Mouse (Mus musculus) brain, adult 2 months (tissue): Measurements from ENCODE around the gene Lrmp.
A peak's percentile ranks its signal among the peaks of the same experiment; 100 is the strongest.

ENCODE experiments used
- DNase-seq: peaks from one replicate; pipeline ENCODE4 v3.0.0; 2011; ENCODE audit warnings: low read depth, low spot score

Lrmp gene

GRCm38 (mm10) chr6:145202432-145203125 is 87.1 kb downstream of the Lrmp start:
- no peak for DNase-seq

GRCm38 (mm10) chr6:145204440-145204839 is 89.0 kb downstream of the Lrmp start:
- no peak for DNase-seq

GRCm38 (mm10) chr6:145205142-145205541 is 89.7 kb downstream of the Lrmp start:
- no peak for DNase-seq

- DNase-seq, result no peak
These were observed 94.7 kb downstream of the Lrmp start for GRCm38 (mm10) chr6:145210056-145210680.

- peak; percentile 100 for DNase-seq
These were observed 95.4 kb downstream of the Lrmp start, which contains the start of the genes Casc1 and Etfrf1 for GRCm38 (mm10) chr6:145210816-145211338. Gene Casc1 (minus strand): TSS chr6:145211005. Gene Etfrf1 (plus strand): TSS chr6:145211134.

- peak; percentile 60 for DNase-seq
These were observed 96.2 kb downstream of the Lrmp start for GRCm38 (mm10) chr6:145211376-145212305.

- DNase-seq, result no peak
These were observed 98.5 kb downstream of the Lrmp start for GRCm38 (mm10) chr6:145213916-145214315.

GRCm38 (mm10) chr6:145215826-145216225 is 100.4 kb downstream of the Lrmp start:
- no peak for DNase-seq

- DNase-seq, result no peak
These were observed 108.8 kb downstream of the Lrmp start for GRCm38 (mm10) chr6:145224246-145224645.
